Mouse (Mus musculus) limb, embryonic 15.5 days (tissue): ENCODE data around the gene Grik4. TPM values are rescaled to one million over a fixed set of nuclear protein-coding genes. Genes with fewer than 3 reads are reported as not detected.

ENCODE experiments used
- ATAC-seq: fragments of 200-750 bp; cut with Nextera tagmentation; 2 replicates; pipeline ENCODE4 v1.8.0; 2017; ENCODE audit warnings: low read depth, moderate TSS enrichment; ENCODE audit not compliant: insufficient number of reproducible peaks, low FRiP score, low TSS enrichment
- H3K27ac ChIP-seq: fragments of 300-500 bp; sonication (generic); 2 replicates; pipeline ENCODE4 v1.5.1; 2015; ENCODE audit warnings: moderate library complexity, mild to moderate bottlenecking, inconsistent platforms
- H3K27me3 ChIP-seq: fragments of 300-500 bp; sonication (generic); 2 replicates; pipeline ENCODE4 v1.6.1; 2015; ENCODE audit warnings: inconsistent platforms
- H3K36me3 ChIP-seq: fragments of 300-500 bp; sonication (generic); 2 replicates; pipeline ENCODE4 v1.6.1; 2015; ENCODE audit warnings: inconsistent platforms
- H3K4me1 ChIP-seq: fragments of 300-500 bp; sonication (generic); 2 replicates; pipeline ENCODE4 v1.6.1; 2015; ENCODE audit warnings: inconsistent platforms
- H3K4me2 ChIP-seq: fragments of 300-500 bp; sonication (generic); 2 replicates; pipeline ENCODE4 v1.6.1; 2015; ENCODE audit warnings: mild to moderate bottlenecking, inconsistent platforms
- H3K4me3 ChIP-seq: fragments of 300-500 bp; sonication (generic); 2 replicates; pipeline ENCODE4 v1.5.1; 2015; ENCODE audit warnings: mild to moderate bottlenecking, inconsistent platforms
- H3K9ac ChIP-seq: fragments of 300-500 bp; sonication (generic); 2 replicates; pipeline ENCODE4 v1.6.1; 2015; ENCODE audit warnings: inconsistent platforms
- H3K9me3 ChIP-seq: fragments of 300-500 bp; sonication (generic); 2 replicates; pipeline ENCODE4 v1.6.1; 2016; ENCODE audit warnings: inconsistent platforms
- WGBS: fragments of 180-500 bp; shearing (Covaris S2); methylation state at CpG from one replicate; pipeline ENCODE4 v1.1.7; 2015; 5-methylcytosine and 5-hydroxymethylcytosine counted together
- polyA plus RNA-seq: library from polyadenylated mRNA; unstranded; fragments of >200 nt; fragmentation: Nextera tagmentation; extraction: Ambion mirVana; gene quantifications from 2 replicates; pipeline ENCODE4 v1.2.1, GENCODE M21; 2015

Gene Grik4
- polyA plus RNA-seq, 1 experiment from 2014 or later, result 1.4 TPM

GRCm38 (mm10) chr9:42764823-42765560 is 179.3 kb downstream of the Grik4 start:
- Histone ChIP-seq H3K27me3 (no peaks in the 10 kb centered on the region; the same call in 1 of the 2 replicates), H3K4me3 (no peak overlapping the region), H3K27ac (no peak overlapping the region), H3K36me3 (no peaks in the 10 kb centered on the region), H3K4me2 (no peak overlapping the region), H3K9ac (no peak overlapping the region), H3K9me3 (no peaks in the 10 kb centered on the region), H3K4me1 (peaks cover 15% of the 10 kb centered on the region)
- 21% methylated on average over 11 of the region's 11 CpGs for WGBS
- no peak for ATAC-seq

DNA sequence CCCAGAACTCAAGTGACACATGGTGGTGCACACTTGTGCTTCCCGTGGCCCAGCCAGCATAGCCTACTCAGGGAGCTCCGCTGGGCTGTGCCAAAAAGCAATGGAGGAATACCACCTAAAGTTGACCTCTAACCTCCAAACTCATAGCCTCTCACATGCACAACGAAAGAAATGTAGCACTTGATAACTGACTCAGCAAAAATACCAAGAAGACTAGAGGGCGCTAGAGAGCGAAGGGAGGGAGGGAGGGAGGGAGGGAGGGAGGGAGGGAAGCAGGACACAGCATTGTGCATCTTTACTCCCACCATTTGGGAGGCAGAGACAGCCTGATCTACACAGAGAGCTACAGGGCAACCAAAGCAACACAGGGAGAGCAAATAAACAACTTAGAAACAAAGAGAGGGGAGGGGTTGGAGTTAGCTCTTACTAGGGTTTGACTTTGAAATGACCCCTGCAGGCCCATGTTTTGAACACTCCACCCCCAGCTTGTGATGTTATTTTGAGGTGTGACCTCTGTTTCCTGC is 185.5 kb downstream of the Grik4 start:
- Histone ChIP-seq H3K9ac (no peak overlapping the region), H3K4me2 (no peak overlapping the region), H3K27me3 (no peaks in the 10 kb centered on the region), H3K27ac (no peak overlapping the region), H3K9me3 (no peaks in the 10 kb centered on the region), H3K4me3 (no peak overlapping the region), H3K36me3 (no peaks in the 10 kb centered on the region), H3K4me1 (peaks cover 12% of the 10 kb centered on the region)
- no peak for ATAC-seq
- 58% methylated on average over 5 of the region's 5 CpGs for WGBS

DNA sequence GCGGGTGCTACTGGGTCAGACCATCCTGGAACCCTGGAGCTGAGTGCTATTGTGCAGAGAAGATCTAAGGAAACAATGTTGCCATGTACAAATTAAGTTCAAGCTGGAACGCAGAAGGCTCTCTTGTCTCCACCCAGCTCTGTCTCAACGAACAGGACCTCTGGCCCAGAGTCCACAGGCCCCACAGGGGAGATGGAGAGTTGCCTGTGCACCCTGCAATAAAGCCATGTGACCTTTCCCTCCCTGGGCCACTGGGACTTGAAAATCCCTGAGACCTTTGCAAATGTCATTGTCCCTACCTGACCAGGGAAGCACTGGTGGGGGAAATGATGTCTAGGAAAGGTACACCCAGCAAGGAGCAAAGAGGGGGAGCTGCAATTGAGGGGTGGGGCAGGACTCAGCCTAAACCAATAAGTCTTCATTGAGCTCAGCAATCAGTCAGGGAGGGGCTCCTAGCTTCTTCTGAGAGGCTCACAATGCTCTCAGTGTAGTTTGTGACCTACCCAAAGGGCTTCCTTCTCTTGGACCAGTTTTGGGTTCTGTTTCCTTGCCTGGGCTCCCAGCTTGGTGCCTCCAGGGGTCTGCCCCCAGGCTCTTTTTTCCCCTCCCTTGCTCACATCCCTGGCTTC is 187.2 kb downstream of the Grik4 start:
- no peak overlapping the region for H3K27ac ChIP-seq
- H3K4me2 ChIP-seq, result no peak overlapping the region
- no peaks in the 10 kb centered on the region for H3K36me3 ChIP-seq
- WGBS, result 66% methylated on average over 3 of the region's 3 CpGs
- no peak overlapping the region for H3K9ac ChIP-seq
- no peak overlapping the region for H3K4me3 ChIP-seq
- H3K27me3 ChIP-seq, result no peaks in the 10 kb centered on the region
- H3K9me3 ChIP-seq, result no peaks in the 10 kb centered on the region
- ATAC-seq, result no peak
- peaks cover 12% of the 10 kb centered on the region for H3K4me1 ChIP-seq

- Histone ChIP-seq H3K36me3 (no peaks in the 10 kb centered on the region), H3K9me3 (no peaks in the 10 kb centered on the region), H3K4me2 (no peak overlapping the region), H3K4me1 (peaks cover 8% of the 10 kb centered on the region; the same call in 1 of the 2 replicates), H3K27me3 (no peaks in the 10 kb centered on the region), H3K4me3 (no peak overlapping the region), H3K27ac (no peak overlapping the region), H3K9ac (no peak overlapping the region)
- ATAC-seq, result no peak
- 17% methylated on average over 8 of the region's 8 CpGs for WGBS
These were observed 189.6 kb downstream of the Grik4 start for GRCm38 (mm10) chr9:42754699-42755098.

GRCm38 (mm10) chr9:42751160-42751559 is 193.1 kb downstream of the Grik4 start:
- WGBS, result 87% methylated on average over 2 of the region's 2 CpGs
- H3K36me3 ChIP-seq, result no peaks in the 10 kb centered on the region
- ATAC-seq, result no peak

GRCm38 (mm10) chr9:42750176-42750575 is 194.1 kb downstream of the Grik4 start:
- H3K4me1 ChIP-seq, result no peaks in the 10 kb centered on the region
- no peak overlapping the region for H3K4me2 ChIP-seq
- H3K36me3 ChIP-seq, result no peaks in the 10 kb centered on the region
- no peaks in the 10 kb centered on the region for H3K9me3 ChIP-seq
- WGBS, result 65% methylated on average over 3 of the region's 3 CpGs
- no peaks in the 10 kb centered on the region for H3K27me3 ChIP-seq
- no peak for ATAC-seq
- no peak overlapping the region for H3K4me3 ChIP-seq
- H3K9ac ChIP-seq, result no peak overlapping the region
- H3K27ac ChIP-seq, result no peak overlapping the region

More at GRCm38 (mm10) chr9:42751160-42751559, 193.1 kb downstream of the Grik4 start:
- Histone ChIP-seq H3K4me2 (no peak overlapping the region), H3K9ac (no peak overlapping the region), H3K9me3 (no peaks in the 10 kb centered on the region), H3K27ac (no peak overlapping the region), H3K4me1 (peaks cover 5% of the 10 kb centered on the region; the same call in 1 of the 2 replicates), H3K4me3 (no peak overlapping the region), H3K27me3 (no peaks in the 10 kb centered on the region)

DNA sequence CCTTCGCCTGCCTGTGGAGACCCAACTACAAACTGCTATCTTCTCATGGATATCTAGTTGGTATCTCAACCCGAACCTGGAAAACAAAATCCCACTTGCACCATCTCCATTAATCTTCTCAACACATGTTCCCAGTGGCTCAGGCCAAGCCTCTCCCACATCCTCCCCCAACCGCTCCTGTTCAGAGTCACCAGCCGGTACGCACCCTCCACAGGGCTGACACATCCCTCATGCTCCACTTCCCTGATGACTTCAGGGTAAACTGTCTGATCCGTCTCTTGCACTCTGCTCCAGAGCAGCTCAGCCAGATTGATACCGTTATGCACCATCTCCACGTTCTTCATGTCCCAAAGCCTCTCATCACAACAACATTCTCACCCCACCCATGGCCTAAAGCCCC is 198.3 kb downstream of the Grik4 start:
- H3K4me3 ChIP-seq, result no peak overlapping the region
- no peaks in the 10 kb centered on the region for H3K36me3 ChIP-seq
- no peaks in the 10 kb centered on the region for H3K27me3 ChIP-seq
- no peak overlapping the region for H3K4me2 ChIP-seq
- H3K4me1 ChIP-seq, result no peaks in the 10 kb centered on the region
- WGBS, result 69% methylated on average over 8 of the region's 8 CpGs
- H3K9ac ChIP-seq, result no peak overlapping the region
- no peak for ATAC-seq
- H3K9me3 ChIP-seq, result no peaks in the 10 kb centered on the region
- no peak overlapping the region for H3K27ac ChIP-seq

DNA sequence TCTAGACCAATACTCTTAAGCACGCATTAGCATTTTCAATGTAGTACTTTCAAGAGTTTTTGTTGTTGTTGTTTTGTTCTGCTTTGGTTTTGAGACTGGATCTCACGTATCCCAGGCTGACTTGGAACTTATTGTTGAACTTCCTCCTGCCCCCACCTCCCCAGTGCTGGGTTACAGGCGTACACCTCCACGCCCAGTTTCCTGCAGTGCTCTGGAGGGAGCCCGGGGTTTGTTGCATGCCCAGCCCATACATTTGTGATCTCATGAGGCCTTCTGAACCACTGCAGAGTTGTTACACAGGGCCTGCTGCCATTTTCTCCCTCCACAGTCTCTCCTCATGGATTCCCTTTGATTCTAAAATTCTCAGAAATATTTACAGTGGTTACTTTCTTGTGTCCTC is 201.9 kb downstream of the Grik4 start:
- WGBS, result 63% methylated on average over 5 of the region's 5 CpGs
- H3K36me3 ChIP-seq, result no peaks in the 10 kb centered on the region

GRCm38 (mm10) chr9:42736697-42737335 is 207.5 kb downstream of the Grik4 start:
- ATAC-seq, result no peak; the same call in 1 of the 2 replicates
- H3K27ac ChIP-seq, result no peak overlapping the region
- no peak overlapping the region for H3K4me2 ChIP-seq
- H3K9ac ChIP-seq, result no peak overlapping the region
- peaks cover 4% of the 10 kb centered on the region; the same call in 1 of the 2 replicates for H3K4me1 ChIP-seq
- 49% methylated on average over 7 of the region's 7 CpGs for WGBS
- no peaks in the 10 kb centered on the region for H3K36me3 ChIP-seq
- H3K4me3 ChIP-seq, result no peak overlapping the region
- no peaks in the 10 kb centered on the region for H3K9me3 ChIP-seq
- H3K27me3 ChIP-seq, result no peaks in the 10 kb centered on the region

More for the DNA sequence above, 201.9 kb downstream of the Grik4 start:
- Histone ChIP-seq H3K4me3 (no peak overlapping the region), H3K9me3 (no peaks in the 10 kb centered on the region), H3K9ac (no peak overlapping the region), H3K4me1 (no peaks in the 10 kb centered on the region), H3K27ac (no peak overlapping the region), H3K27me3 (no peaks in the 10 kb centered on the region), H3K4me2 (no peak overlapping the region)
- no peak for ATAC-seq

GRCm38 (mm10) chr9:42735086-42735485 is 209.2 kb downstream of the Grik4 start:
- peaks cover 4% of the 10 kb centered on the region; the same call in 1 of the 2 replicates for H3K4me1 ChIP-seq
- no peak overlapping the region for H3K4me2 ChIP-seq
- no peaks in the 10 kb centered on the region for H3K27me3 ChIP-seq
- ATAC-seq, result no peak
- no peak overlapping the region for H3K9ac ChIP-seq
- 54% methylated on average over 5 of the region's 5 CpGs for WGBS
- no peak overlapping the region for H3K27ac ChIP-seq
- H3K4me3 ChIP-seq, result no peak overlapping the region
- no peaks in the 10 kb centered on the region for H3K36me3 ChIP-seq
- no peaks in the 10 kb centered on the region for H3K9me3 ChIP-seq

GRCm38 (mm10) chr9:42732731-42733318 is 211.5 kb downstream of the Grik4 start:
- Histone ChIP-seq H3K27me3 (no peaks in the 10 kb centered on the region), H3K27ac (no peak overlapping the region), H3K4me1 (peaks cover 4% of the 10 kb centered on the region; the same call in 1 of the 2 replicates), H3K4me2 (no peak overlapping the region), H3K9ac (no peak overlapping the region), H3K36me3 (no peaks in the 10 kb centered on the region), H3K9me3 (no peaks in the 10 kb centered on the region), H3K4me3 (no peak overlapping the region)
- ATAC-seq, result no peak
- WGBS, result 59% methylated on average over 9 of the region's 9 CpGs
